Mouse (Mus musculus) heart, postnatal 0 days (tissue): ENCODE measurements around the gene BC107364. TPM values are rescaled to one million over a fixed set of nuclear protein-coding genes. Genes with fewer than 3 reads are reported as not detected.
"Not testable (repeated sequence)": the region's sequence is repeated elsewhere in the genome, so short reads cannot be mapped to it uniquely, and the experiment has no call there.

ENCODE experiments used
- ATAC-seq: fragments of 200-750 bp; cut with Nextera tagmentation; 2 replicates; pipeline ENCODE4 v1.8.0; 2017; ENCODE audit warnings: low read depth, moderate number of reproducible peaks, moderate library complexity; ENCODE audit not compliant: insufficient read depth
- DNase-seq: peaks from one replicate; pipeline ENCODE4 v3.0.0-alpha.2; 2016; ENCODE audit warnings: low spot score
- H3K27ac ChIP-seq: fragments of 300-500 bp; sonication (generic); 2 replicates; pipeline ENCODE4 v1.5.1; 2014; ENCODE audit warnings: low read depth, mild to moderate bottlenecking
- H3K27me3 ChIP-seq: fragments of 300-500 bp; sonication (generic); 2 replicates; pipeline ENCODE4 v1.6.1; 2014; ENCODE audit warnings: low read length, mixed read lengths; ENCODE audit not compliant: control insufficient read depth, insufficient read depth
- H3K36me3 ChIP-seq: fragments of 300-500 bp; sonication (generic); replicated peaks from 2 replicates; pipeline ENCODE4 v1.6.1; 2014; ENCODE audit warnings: low read length, mixed read lengths; ENCODE audit not compliant: control insufficient read depth, insufficient read depth
- H3K4me1 ChIP-seq: fragments of 300-500 bp; sonication (generic); 2 replicates; pipeline ENCODE4 v1.6.1; 2014; ENCODE audit warnings: antibody characterized with exemption; ENCODE audit not compliant: control insufficient read depth, insufficient read depth
- H3K4me2 ChIP-seq: fragments of 300-500 bp; sonication (generic); 2 replicates; pipeline ENCODE4 v1.6.1; 2014; ENCODE audit warnings: low read depth, mild to moderate bottlenecking, low read length, moderate library complexity
- H3K4me3 ChIP-seq: fragments of 300-500 bp; sonication (generic); 2 replicates; pipeline ENCODE4 v1.5.1; 2014; ENCODE audit warnings: low read depth, low read length
- H3K9ac ChIP-seq: fragments of 300-500 bp; sonication (generic); replicated peaks from 2 replicates; pipeline ENCODE4 v1.6.1; 2014; ENCODE audit warnings: low read depth, low read length, mixed read lengths
- H3K9me3 ChIP-seq: fragments of 300-500 bp; sonication (generic); replicated peaks from 2 replicates; pipeline ENCODE4 v1.6.1; 2016; ENCODE audit warnings: low read length; ENCODE audit not compliant: control insufficient read depth
- CTCF ChIP-seq: IDR thresholded peaks from 2 replicates; pipeline ENCODE4 v1.5.1; 2016; ENCODE audit warnings: antibody characterized with exemption, control low read depth, low read depth
- EP300 ChIP-seq: IDR thresholded peaks from 2 replicates; pipeline ENCODE4 v1.6.1; 2016; ENCODE audit warnings: antibody characterized with exemption, low read depth
- WGBS: fragments of 180-500 bp; shearing (Covaris S2); extraction: QIAGEN DNeasy Blood & Tissue Kit; methylation state at CpG from one replicate; pipeline ENCODE4 v1.1.7; 2014; 5-methylcytosine and 5-hydroxymethylcytosine counted together
- polyA plus RNA-seq: library from polyadenylated mRNA; unstranded; fragments of >200 nt; fragmentation: Nextera tagmentation; extraction: Ambion mirVana; gene quantifications from 2 replicates; pipeline ENCODE4 v1.2.1, GENCODE M21; 2015
- total RNA-seq: library from RNA; depleted of rRNA; stranded (reverse); fragments of >200 nt; gene quantifications from 2 replicates; pipeline ENCODE4 v1.2.3, GENCODE M21; 2014; ENCODE audit warnings: low replicate concordance

BC107364 gene
- total and polyA plus RNA-seq, 2 experiments from 2014 or later: 0.40 TPM; not detected in 1

DNA sequence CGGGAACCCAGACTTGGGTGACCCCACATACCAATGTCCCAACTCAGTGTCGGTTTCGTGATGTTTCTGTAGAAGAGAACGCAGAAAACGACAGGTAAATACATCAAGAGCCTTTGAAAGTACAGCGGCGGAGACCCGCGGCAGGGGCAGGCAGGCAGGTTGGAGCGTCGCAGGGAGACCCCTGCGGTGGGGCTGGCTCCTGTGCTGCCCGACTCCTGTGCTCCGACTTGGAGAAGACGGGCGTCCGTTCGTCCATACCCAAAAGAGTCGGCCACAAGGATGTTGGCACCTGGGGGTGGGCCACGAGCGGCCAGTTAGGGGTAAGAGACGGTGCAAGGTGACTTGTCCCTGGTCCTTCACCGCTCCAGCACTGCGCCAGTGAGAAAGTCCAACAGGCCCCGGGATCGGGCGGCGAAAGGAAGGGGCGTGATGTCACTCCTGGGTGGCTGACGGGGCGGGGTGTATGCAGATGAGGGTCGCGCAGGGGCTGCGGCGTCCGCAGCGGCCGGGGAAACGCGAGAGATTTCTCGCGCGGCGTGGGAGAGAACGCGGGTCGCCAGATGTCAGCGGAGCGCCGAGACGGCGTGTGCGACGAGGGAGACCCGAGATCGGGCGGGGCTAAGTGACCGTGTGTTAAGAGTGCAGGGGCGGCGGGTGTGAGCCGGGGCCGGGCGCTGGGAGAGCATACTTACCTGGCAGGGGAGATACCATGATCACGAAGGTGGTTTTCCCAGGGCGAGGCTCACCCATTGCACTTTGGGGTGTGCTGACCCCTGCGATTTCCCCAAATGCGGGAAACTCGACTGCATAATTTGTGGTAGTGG is 2.1 kb downstream of the BC107364 start:
- H3K9ac ChIP-seq, H3K4me3 ChIP-seq, H3K27ac ChIP-seq, H3K36me3 ChIP-seq, H3K4me2 ChIP-seq, H3K4me1 ChIP-seq, DNase-seq, H3K9me3 ChIP-seq: not testable (repeated sequence)
- WGBS: no CpG with 5 or more reads among the region's 68 CpGs
- peak; percentile 91 for ATAC-seq
- H3K27me3 ChIP-seq: peaks cover 12% of the 10 kb centered on the region

GRCm38 (mm10) chr3:96445436-96445835 is 6.7 kb downstream of the BC107364 start:
- Histone ChIP-seq H3K27me3 (peaks cover 46% of the 10 kb centered on the region), H3K36me3 (no peaks in the 10 kb centered on the region), H3K9me3 (no peaks in the 10 kb centered on the region), H3K4me2 (no peak overlapping the region), H3K9ac (no peak overlapping the region), H3K4me1 (no peaks in the 10 kb centered on the region), H3K27ac (no peak overlapping the region), H3K4me3 (no peak overlapping the region)
- ATAC-seq (no peak), DNase-seq (peak; percentile 2)
- no peak for TF ChIP-seq EP300
- WGBS: 80% methylated on average over 4 of the region's 4 CpGs

DNA sequence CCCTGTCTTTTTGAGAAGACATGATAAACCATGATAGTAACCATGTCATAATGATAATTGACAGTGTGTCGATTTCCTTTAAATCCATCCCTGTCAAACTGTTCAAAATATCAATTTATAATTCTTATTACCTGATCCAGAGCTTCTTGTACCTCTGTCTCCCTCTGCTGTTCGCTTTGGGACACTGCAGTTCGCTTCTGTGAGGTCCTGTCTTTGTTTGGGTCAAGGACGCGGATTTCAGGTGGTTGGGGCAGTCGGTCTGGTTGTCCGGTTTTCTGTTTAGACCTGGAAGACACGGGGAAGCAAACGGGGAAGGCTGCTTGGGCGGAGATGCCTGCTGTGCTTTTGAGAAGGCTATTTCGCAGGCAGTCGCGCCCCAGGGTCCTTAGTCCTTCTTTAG is 11.5 kb downstream of the BC107364 start:
- TF ChIP-seq EP300: no peak
- TF ChIP-seq CTCF: peak; percentile 85
- WGBS: 1% methylated on average over 13 of the region's 13 CpGs
- H3K27me3 ChIP-seq: peaks cover 85% of the 10 kb centered on the region

GRCm38 (mm10) chr3:96435557-96436091 is 16.5 kb downstream of the BC107364 start:
- DNase-seq (peak; percentile 5), ATAC-seq (no peak)
- peak overlapping the region; percentile 24; the same call in 1 of the 2 replicates for H3K4me2 ChIP-seq
- no peaks in the 10 kb centered on the region for H3K4me1 ChIP-seq
- H3K9ac ChIP-seq: no peak overlapping the region
- H3K27me3 ChIP-seq: peaks cover 70% of the 10 kb centered on the region
- no peak overlapping the region for H3K27ac ChIP-seq
- H3K4me3 ChIP-seq: peak overlapping the region; percentile 9; the same call in 1 of the 2 replicates
- H3K36me3 ChIP-seq: no peaks in the 10 kb centered on the region
- WGBS: 5% methylated on average over 26 of the region's 26 CpGs
- H3K9me3 ChIP-seq: no peaks in the 10 kb centered on the region; the same call in 1 of the 2 replicates
- no peak for TF ChIP-seq EP300
- no peak for TF ChIP-seq CTCF

More for the DNA sequence above, 11.5 kb downstream of the BC107364 start:
- Histone ChIP-seq H3K4me1 (no peaks in the 10 kb centered on the region), H3K4me2 (peak overlapping the region; percentile 55), H3K36me3 (no peaks in the 10 kb centered on the region), H3K9me3 (no peaks in the 10 kb centered on the region), H3K4me3 (peak overlapping the region; percentile 29), H3K9ac (no peak overlapping the region), H3K27ac (no peak overlapping the region)
- ATAC-seq (no peak), DNase-seq (peak; percentile 56)

- H3K9ac ChIP-seq: no peak overlapping the region
- whole genome bisulfite sequencing: 46% methylated on average over 3 of the region's 3 CpGs
- no peaks in the 10 kb centered on the region; the same call in 1 of the 2 replicates for H3K9me3 ChIP-seq
These were observed 19.9 kb downstream of the BC107364 start for GRCm38 (mm10) chr3:96432207-96432606.

More at GRCm38 (mm10) chr3:96432207-96432606, 19.9 kb downstream of the BC107364 start:
- no peaks in the 10 kb centered on the region for H3K36me3 ChIP-seq
- H3K4me1 ChIP-seq: no peaks in the 10 kb centered on the region
- H3K27me3 ChIP-seq: peaks cover 55% of the 10 kb centered on the region
- no peak for TF ChIP-seq CTCF
- no peak for TF ChIP-seq EP300
- no peak for ATAC-seq
- no peak overlapping the region for H3K4me3 ChIP-seq
- no peak overlapping the region for H3K27ac ChIP-seq
- no peak for DNase-seq
- no peak overlapping the region for H3K4me2 ChIP-seq
